Mouse (Mus musculus) heart, postnatal 10 days (tissue): ENCODE data around the gene Xpo6. TPM values are rescaled to one million over a fixed set of nuclear protein-coding genes. Genes with fewer than 3 reads are reported as not detected.

Experiments used
- DNase-seq, 2 experiments: peaks; one replicate each; pipeline ENCODE4 v3.0.0; 2021
- intact Hi-C: fragments of 180-260 bp; cut with DNase I; formaldehyde crosslinking; loops from one replicate; pipeline ENCODE4 v1.15.1; 2025
- total RNA-seq, 2 experiments: library from RNA; stranded (reverse); gene quantifications; 2 replicates each; pipeline ENCODE4 v1.2.3; 2021

Xpo6 gene
- total RNA-seq, 2 experiments from 2014 or later: 39.7 to 41.4 TPM

GRCm38 (mm10) chr7:126085154-126085553, 115.1 kb downstream of the Xpo6 start:
- intact Hi-C loops: loop anchor here (5.0 kb wide), 1 partner anchor 408 kb away; no protein-coding TSS in a partner anchor
- no peak for DNase-seq

- no peak for DNase-seq
- intact Hi-C loops: loop anchor here (2.0 to 5.0 kb wide), 5 partner anchors 57 to 337 kb away; no protein-coding TSS in a partner anchor
These were observed 116.3 kb downstream of the Xpo6 start for GRCm38 (mm10) chr7:126083980-126084348.

GRCm38 (mm10) chr7:126083341-126083979, 116.8 kb downstream of the Xpo6 start:
- intact Hi-C loops: loop anchor here (2.0 to 5.0 kb wide), 5 partner anchors 56 to 337 kb away; no protein-coding TSS in a partner anchor

GRCm38 (mm10) chr7:126082286-126082741, 118.0 kb downstream of the Xpo6 start, which contains the start of gene Gsg1l:
Gsg1l (minus strand) TSS chr7:126082411.
- intact Hi-C loops: loop anchor here (2.0 to 5.0 kb wide), 5 partner anchors 55 to 336 kb away; no protein-coding TSS in a partner anchor

More at GRCm38 (mm10) chr7:126083341-126083979, 116.8 kb downstream of the Xpo6 start:
- peak in 1 of 2 experiments; percentile 40 for DNase-seq

GRCm38 (mm10) chr7:126081727-126082285, 118.5 kb downstream of the Xpo6 start:
- intact Hi-C loops: loop anchor here (2.0 to 5.0 kb wide), 5 partner anchors 55 to 335 kb away; no protein-coding TSS in a partner anchor
- peak in 1 of 2 experiments; percentile 45 for DNase-seq

More at GRCm38 (mm10) chr7:126082286-126082741, 118.0 kb downstream of the Xpo6 start, which contains the start of gene Gsg1l:
- DNase-seq: peak in 1 of 2 experiments; percentile 48

- intact Hi-C loops: loop anchor here (5.0 kb wide), 3 partner anchors 54 to 314 kb away; no protein-coding TSS in a partner anchor
- DNase-seq: no peak
These were observed 119.2 kb downstream of the Xpo6 start for GRCm38 (mm10) chr7:126080949-126081654.

GRCm38 (mm10) chr7:126076935-126077334, 123.4 kb downstream of the Xpo6 start:
- intact Hi-C loops: no loop called here
- no peak for DNase-seq

GRCm38 (mm10) chr7:126075058-126075457, 125.2 kb downstream of the Xpo6 start:
- no peak for DNase-seq
- intact Hi-C loops: no loop called here

- no peak for DNase-seq
- intact Hi-C loops: no loop called here
These were observed 130.0 kb downstream of the Xpo6 start for GRCm38 (mm10) chr7:126070321-126070720.

GRCm38 (mm10) chr7:126066777-126067176, 133.5 kb downstream of the Xpo6 start:
- DNase-seq: peak; percentile 77 to 82
- intact Hi-C loops: no loop called here

GRCm38 (mm10) chr7:126065243-126065876, 134.9 kb downstream of the Xpo6 start:
- DNase-seq: no peak
- intact Hi-C loops: no loop called here

- DNase-seq: no peak
- intact Hi-C loops: no loop called here
These were observed 138.1 kb downstream of the Xpo6 start for GRCm38 (mm10) chr7:126062228-126062627.

- intact Hi-C loops: no loop called here
- DNase-seq: no peak
These were observed 141.4 kb downstream of the Xpo6 start for GRCm38 (mm10) chr7:126058918-126059317.

GRCm38 (mm10) chr7:126057332-126057914, 142.9 kb downstream of the Xpo6 start:
- no peak for DNase-seq
- intact Hi-C loops: no loop called here

GRCm38 (mm10) chr7:126054574-126054973, 145.7 kb downstream of the Xpo6 start:
- DNase-seq: no peak
- intact Hi-C loops: no loop called here

GRCm38 (mm10) chr7:126053618-126054017, 146.7 kb downstream of the Xpo6 start:
- intact Hi-C loops: no loop called here
- DNase-seq: no peak

GRCm38 (mm10) chr7:126051910-126052309, 148.4 kb downstream of the Xpo6 start:
- intact Hi-C loops: no loop called here
- DNase-seq: no peak
